Mouse (Mus musculus) telencephalon, adult 2 months (tissue): ENCODE measurements around the gene Mpzl1.

Experiments
- DNase-seq: peaks from one replicate; pipeline ENCODE4 v3.0.0-alpha.2; 2011; ENCODE audit warnings: low read depth, low spot score

Mpzl1 gene

GRCm38 (mm10) chr1:165581255-165581654 is 53.1 kb downstream of the Mpzl1 start:
- DNase-seq = no peak

GRCm38 (mm10) chr1:165579332-165579731 is 55.0 kb downstream of the Mpzl1 start:
- no peak for DNase-seq

GRCm38 (mm10) chr1:165576459-165577112 is 57.8 kb downstream of the Mpzl1 start:
- no peak for DNase-seq

- DNase-seq = no peak
Measured at GRCm38 (mm10) chr1:165576005-165576404, 58.3 kb downstream of the Mpzl1 start.

GRCm38 (mm10) chr1:165567466-165567865 is 66.9 kb downstream of the Mpzl1 start:
- no peak for DNase-seq

DNA sequence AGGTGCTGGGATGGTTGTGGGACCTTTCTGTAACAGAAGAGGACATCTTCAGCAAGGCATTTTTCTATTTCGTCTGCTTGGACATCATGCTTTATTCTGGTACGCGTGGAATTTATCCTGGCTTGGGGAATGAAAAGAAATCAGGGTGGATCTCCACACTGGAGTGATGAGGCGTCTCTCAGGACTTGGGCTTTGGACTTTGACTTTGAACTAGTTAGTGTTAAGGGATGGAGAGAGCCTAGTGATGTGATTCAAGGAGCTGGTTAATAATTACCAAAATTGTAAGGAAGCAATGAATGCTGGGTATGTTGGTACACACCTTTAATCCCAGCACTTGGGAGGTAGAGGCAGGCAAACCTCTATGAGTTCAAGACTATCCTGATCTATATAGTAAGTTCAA is 69.1 kb downstream of the Mpzl1 start:
- no peak for DNase-seq

DNA sequence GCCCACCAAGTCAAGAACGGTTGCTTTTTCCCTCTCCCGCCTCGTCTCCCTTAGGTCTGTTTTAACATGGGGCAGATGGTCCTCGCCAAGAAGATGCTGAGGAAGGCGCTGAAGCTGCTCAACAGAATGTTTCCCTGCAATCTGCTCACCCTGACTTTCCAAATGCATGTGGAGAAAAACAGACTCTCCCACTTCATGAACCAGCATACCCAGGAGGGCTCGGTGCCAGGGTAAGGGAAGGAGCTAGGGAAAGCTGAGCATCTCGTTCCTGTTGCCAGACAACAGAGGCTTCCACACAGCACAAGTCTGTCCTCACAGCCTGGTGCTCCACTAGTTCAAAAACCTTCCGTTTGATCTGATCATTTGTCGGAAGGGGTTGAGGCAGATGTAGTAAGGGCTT is 75.3 kb downstream of the Mpzl1 start:
- DNase-seq = peak; percentile 93

GRCm38 (mm10) chr1:165556711-165557110 is 77.6 kb downstream of the Mpzl1 start:
- DNase-seq = peak; percentile 57
